Mouse (Mus musculus): ENCODE data around the gene Mast1.

DNA sequence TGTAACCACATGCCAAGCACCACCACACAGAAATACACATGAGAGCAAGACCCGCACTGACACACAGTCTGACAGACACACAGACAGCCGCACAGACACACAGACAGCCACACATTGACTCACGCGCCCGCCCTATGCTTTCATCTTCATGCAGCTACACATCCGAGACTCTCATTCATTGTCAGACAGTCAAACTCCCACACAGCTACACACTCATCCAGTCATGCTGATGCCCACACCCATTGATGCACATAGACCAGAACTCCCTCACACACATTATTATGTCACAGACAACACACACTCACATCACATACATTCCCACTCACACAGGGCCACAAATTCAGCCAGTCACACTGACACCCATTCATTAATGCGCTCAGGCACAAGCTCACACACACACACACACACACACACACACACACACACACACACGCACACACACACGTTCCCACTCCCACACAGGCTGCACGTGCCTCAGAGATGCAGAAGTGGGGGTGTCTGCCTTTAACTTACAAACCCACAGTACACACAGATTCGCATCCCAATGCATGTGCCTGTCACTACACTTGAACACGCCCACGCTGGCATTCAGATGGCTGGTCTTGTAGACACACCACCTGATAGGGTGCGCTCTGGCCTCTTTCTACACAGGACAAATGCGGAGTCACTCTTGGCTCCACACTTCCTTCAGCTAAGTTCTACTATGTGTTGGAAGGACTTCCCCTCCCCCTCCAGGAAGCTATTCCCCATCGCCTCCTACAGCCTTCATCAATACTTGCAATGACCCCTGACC is 3.2 kb downstream of the Mast1 start:
- TF ChIP-seq POLR2A (IDR thresholded peaks at IDR 0.05; ENCODE audit: borderline replicate concordance, extremely low read depth, insufficient read depth, insufficient read length, poor library complexity, severe bottlenecking) (no peak), CTCF (IDR thresholded peaks at IDR 0.05; ENCODE audit: borderline replicate concordance, extremely low read depth, insufficient read depth, insufficient read length) (no peak)
